8 mouse cellular contexts compared by ENCODE assay signal in the genomic region with DNA sequence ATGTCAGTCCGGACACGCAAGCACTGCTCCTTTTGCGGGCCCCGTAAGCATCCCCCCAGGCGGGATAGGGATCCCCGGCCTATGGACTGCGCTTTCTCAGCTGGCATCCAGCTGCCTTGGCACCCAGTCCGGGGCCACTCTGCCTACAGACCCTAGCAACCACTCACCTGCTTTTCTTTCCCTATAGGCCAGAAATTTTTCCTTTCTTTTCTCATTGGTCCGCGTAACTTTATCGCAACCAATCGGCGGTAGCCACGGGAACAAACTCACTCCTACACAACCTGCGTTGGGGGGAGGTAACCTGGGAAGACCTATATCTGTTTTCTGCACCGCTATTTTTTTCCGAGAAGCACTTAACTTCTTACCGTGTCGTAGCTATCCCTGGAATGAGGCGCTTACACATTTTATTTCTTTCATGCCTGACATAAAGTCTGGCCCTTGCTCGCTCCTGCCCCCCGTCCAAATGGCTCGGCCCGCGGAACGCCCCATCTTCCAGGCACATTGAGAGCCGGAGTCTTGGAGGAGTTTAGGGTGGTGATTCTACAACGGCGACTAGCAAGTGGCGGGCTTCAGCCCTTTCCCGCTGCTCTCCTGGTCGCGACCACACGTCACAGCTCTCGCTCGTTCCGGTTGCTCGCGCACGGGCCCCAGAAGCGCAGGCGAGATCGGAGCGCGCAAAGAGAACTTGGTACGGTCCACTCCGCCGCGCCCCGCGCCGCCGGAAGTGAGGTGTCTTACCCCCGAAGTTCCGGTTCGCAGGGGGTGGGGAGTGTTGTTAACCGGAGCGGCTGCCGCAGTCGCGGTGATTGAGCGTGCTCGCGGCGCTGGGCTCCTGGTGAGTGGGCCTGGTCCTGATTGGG. TPM values are rescaled to one million over a fixed set of nuclear protein-coding genes. Genes with fewer than 3 reads are reported as not detected.
DNase-seq lines count a peak whose midpoint lies in the region; ATAC-seq lines count a peak whose summit lies in the region.

A gene (plus strand): TSS at position 283 of the 860 bp plus-strand sequence.

- under 1% methylated on average over 65 of the region's 65 CpGs for WGBS in hindbrain, embryonic 16.5 days
- under 1% methylated on average over 59 of the region's 65 CpGs for WGBS in macrophage (ENCODE audit: missing documents)

- no peaks in the 10 kb centered on the region for H3K27me3 ChIP-seq in hindbrain, embryonic 16.5 days (replicated peaks; ENCODE audit: control insufficient read depth, insufficient read depth, low read length)

- H3K79me2 ChIP-seq in macrophage (ENCODE audit: inconsistent target): peaks cover 56% of the 10 kb centered on the region

- peak within 1 kb of the TSS; percentile 91 for H3K9ac ChIP-seq in hindbrain, embryonic 16.5 days (ENCODE audit: low read depth, low read length)

- no peaks in the 10 kb centered on the region for H3K9me3 ChIP-seq in hindbrain, embryonic 16.5 days (ENCODE audit: control insufficient read depth, low read length)

- H3K4me1 ChIP-seq in hindbrain, embryonic 16.5 days (ENCODE audit: control insufficient read depth, insufficient read depth, low read depth, low read length): peaks cover 21% of the 10 kb centered on the region

- peak within 1 kb of the TSS; percentile 86 for H3K4me2 ChIP-seq in hindbrain, embryonic 16.5 days (ENCODE audit: low read length)

- peak within 1 kb of the TSS; percentile 90 for H3K4me3 ChIP-seq in hindbrain, embryonic 16.5 days (ENCODE audit: low read length)
- H3K4me3 ChIP-seq in macrophage (ENCODE audit: inconsistent target): peak within 1 kb of the TSS; percentile 91

- peaks cover 27% of the 10 kb centered on the region for H3K36me3 ChIP-seq in hindbrain, embryonic 16.5 days (ENCODE audit: control insufficient read depth, insufficient read depth, low read length)
- peaks cover 32% of the 10 kb centered on the region for H3K36me3 ChIP-seq in macrophage (ENCODE audit: inconsistent target)

- H3K27ac ChIP-seq in hindbrain, embryonic 16.5 days (ENCODE audit: low read depth, low read length): peak within 1 kb of the TSS; percentile 99
- H3K27ac ChIP-seq in macrophage: peak within 1 kb of the TSS; percentile 93

- peak; percentile 92 for ATAC-seq in hindbrain, embryonic 16.5 days

- peak; percentile 92 for DNase-seq in T-cell, adult 2 months (ENCODE audit: low spot score)
- peak; percentile 81 to 87 for DNase-seq in cerebellum, postnatal 4 days (ENCODE audit: low spot score in 2 of 2)
- peak; percentile 92 for DNase-seq in gastrocnemius, adult 18-20 months (ENCODE audit: low spot score)
- DNase-seq in left cerebral cortex, adult 18-20 months (ENCODE audit: low spot score in 2 of 2): peak; percentile 85 to 92
- DNase-seq in right cerebral cortex, adult 18-20 months: peak; percentile 95
- peak; percentile 70 for DNase-seq in urinary bladder, postnatal 10 days (ENCODE audit: low spot score)

RNA-seq across cellular contexts. Expression of the gene that starts here (rescaled TPM):
- 10 to 100 TPM; 18.4 to 20.5 TPM for total RNA-seq in gastrocnemius, adult 18-20 months (2021)
- polyA plus RNA-seq in hindbrain, embryonic 16.5 days (2015; fragmentation: Nextera tagmentation; extraction: Ambion mirVana): 29.0 and 38.4 TPM in 2 replicates
- total RNA-seq in left cerebral cortex, adult 18-20 months (2021): 10 to 100 TPM; 41.3 to 41.6 TPM
- 10 to 100 TPM; 30.3 to 74.8 (median 48.9) TPM for total RNA-seq in macrophage (2018; cell fraction: chromatin; rRNA removed)
- 10 to 100 TPM; 29.0 to 60.1 (median 45.8) TPM for total RNA-seq in macrophage (2018; cell fraction: cytosol; rRNA removed)
- 100 to 1,000 TPM in 4 of 26 experiments, 10 to 100 TPM in 22; 58.1 to 111 (median 77.9) TPM for total RNA-seq in macrophage (2018; cell fraction: nucleus; rRNA removed)
- 32.9 to 40.2 TPM (median 33.2 TPM) in 3 replicates for polyA plus RNA-seq in macrophage (2018)

Comparison
In these comparisons a context has a peak if more than half of its experiments do, and no peak if none do; other contexts are left out.
1. Peak in every context shown above with its lines: DNase-seq, ATAC-seq, H3K4me3 ChIP-seq and H3K27ac ChIP-seq.